Mouse (Mus musculus) c-Kit-positive CD71-positive TER-119-negative erythroid progenitor cells, embryonic 14.5 days (primary cell): ENCODE results near the gene Tmem94.

Source experiments
- DNase-seq: peaks from one replicate; pipeline ENCODE4 v3.0.0-alpha.2; 2013; ENCODE audit warnings: low read depth

Tmem94 gene

DNA sequence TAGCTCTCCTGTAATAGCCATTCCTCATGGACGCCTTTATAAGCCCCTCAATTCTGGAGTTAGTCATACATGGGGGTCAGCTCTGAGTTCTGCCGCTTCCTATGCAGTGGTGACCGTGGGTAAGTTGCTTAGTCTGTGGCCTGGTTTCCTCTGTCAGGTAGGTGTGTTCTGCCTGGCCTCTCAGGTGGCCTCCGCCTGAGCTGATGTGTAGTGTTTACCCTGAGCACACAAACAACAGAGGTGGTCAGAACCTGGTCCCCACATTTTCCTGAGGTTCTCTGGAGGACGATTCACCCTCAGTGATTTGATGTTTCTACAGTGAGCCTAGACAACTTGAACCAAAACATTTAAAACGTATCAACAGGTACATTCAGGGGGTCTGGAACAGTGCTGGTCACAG is 66.8 kb downstream of the Tmem94 start:
- DNase-seq: no peak

DNA sequence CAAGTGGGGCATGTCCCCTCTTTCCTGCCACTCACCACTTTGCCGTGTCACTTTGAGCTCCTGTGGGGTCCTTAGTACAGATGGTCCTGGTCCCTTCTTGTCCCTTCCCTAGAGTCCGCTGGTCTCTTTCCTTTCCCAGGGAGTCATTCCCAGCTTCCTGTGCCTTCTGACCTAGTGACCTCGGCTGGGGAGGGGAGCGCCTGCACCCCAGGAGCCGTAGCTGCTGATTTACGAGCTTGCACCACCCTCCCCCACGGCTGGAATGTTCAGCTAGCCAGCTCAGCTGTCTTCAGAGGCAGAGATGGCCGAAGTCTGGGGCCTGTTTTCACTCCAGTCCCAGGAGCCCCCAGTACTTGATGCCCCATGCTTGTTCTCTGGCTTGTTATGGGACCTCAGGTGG is 67.3 kb downstream of the Tmem94 start:
- DNase-seq: no peak

DNA sequence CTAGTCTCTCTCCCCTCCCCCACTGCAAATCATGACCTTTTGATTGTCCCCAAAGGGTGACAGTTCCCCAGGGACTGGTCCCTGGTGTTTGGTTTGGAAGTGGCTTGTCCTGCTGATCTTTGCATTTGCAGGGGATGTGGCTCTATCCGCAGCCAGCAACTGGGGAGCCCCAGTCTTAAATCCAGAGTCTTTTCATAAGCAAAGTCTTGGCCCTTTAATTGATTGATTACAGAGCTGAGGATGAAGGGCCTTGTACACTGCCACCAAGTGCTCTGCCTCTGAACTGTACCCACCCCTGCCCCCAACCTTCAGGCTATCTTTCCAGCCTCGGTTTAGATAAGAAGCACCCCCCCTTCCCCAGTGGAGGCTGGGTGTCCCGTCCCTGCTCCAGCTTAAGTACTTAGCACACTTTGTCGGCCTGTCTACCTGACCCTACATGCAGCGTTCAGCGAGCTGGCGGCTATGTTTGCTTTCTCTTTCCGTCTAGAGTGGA is 67.8 kb downstream of the Tmem94 start:
- DNase-seq: no peak

DNA sequence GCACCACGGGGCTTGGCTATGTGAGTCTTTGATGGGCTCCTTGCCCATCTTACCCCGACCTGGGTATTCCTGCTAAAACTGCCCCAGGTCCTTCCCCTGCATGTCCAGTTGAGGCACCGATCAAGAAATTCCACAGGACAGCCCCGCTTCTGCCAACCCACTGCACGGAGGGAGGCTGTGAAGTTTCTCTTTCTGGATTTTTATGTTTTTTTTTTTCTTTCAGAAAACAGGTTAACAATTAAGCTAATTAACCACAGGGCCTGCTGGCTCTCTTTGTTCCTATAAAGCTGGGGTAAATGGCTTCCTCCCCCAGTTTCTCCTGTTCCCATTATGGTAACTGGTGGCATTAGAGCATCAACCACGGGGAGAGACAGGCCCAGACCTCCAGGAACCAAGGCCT is 68.8 kb downstream of the Tmem94 start:
- DNase-seq: no peak

DNA sequence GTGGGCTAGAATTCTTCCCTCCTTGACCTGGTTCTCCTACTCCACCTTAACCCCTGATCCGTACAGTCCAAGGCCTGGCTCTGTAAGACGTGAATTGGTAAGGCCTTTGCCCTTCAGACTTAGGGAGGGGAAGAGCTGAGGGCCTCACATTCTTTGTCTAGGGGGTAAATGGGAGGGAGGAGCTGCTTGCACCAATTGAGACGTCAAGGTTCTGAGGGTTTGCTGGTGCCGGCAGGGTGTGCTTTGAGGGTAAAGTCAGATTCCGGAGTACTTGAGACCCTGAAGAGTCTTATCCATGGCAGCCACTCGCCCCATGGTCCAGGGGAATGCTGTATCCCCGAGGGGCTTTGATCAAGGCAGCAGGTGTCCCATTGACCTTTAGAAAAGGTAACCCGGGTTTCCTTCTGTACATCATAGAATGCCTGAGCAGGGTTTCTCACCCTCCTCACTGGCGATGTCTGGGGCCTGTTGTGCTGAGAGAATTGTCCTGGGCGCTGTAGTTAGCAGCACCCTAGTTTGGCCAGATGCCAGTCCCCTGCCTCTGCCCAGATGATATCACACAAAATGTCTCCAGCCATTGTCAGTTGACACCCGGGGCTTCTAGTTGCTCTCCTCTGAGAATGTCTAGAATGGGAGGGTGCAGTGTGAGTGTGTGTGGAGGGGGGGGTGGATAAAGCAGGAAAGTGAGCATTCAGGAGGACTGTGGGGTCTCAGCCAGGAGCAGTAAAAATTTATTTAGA is 71.6 kb downstream of the Tmem94 start:
- DNase-seq: no peak

DNA sequence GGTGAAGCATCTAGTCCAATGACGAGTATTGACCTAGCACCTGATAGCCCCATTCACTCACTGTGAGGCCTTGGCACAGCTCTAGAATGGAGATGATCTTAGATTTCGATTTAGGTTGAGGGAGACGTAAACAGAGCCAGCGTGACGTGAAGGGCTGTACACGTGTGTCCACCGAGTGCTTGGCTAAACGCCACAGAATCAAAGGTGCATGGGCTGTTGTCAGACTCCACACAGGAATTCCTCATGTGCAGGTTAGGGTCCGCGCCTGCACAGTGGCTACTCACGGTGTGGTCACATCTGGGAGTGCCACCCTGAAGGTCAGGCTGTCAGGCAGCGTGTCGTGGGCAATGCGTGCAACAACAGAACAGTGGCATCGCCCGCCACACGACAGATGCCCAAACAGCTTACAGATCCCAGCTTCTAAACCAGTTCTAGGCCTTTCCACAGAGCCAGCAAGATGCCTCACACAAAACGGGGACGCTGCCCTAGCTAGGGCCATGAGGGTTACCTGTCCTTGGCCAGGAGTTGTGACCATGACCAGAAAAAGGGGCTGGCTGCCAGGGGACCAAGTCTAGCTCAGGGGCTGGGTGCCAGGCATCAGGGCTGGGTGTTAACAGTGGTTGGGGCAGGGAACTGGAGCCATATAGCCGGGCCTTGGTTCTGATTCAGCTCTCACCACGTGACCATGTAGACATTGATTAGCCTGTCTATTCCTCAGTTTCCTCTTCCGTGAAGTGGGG is 72.5 kb downstream of the Tmem94 start:
- DNase-seq: no peak

DNA sequence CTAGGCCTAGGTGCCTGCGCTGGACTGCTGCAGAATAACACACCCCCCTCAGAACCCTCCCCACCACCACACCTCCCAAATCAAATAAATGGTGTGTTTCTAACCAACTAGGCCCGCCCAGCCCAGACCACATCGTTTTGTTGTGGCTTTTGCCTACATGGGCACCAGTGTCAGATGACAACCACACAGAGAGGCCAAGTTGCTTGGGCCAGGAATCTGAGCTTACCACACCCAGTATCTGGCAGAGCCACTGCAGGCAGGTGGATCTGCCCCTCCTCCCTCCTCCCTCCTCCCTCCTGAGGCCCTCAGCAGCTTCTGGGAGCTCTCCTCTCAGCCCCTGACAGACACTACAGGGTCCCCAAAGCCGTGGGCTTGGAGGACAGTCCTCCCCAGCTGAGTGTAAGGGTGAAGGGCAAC is 73.7 kb downstream of the Tmem94 start:
- DNase-seq: no peak

DNA sequence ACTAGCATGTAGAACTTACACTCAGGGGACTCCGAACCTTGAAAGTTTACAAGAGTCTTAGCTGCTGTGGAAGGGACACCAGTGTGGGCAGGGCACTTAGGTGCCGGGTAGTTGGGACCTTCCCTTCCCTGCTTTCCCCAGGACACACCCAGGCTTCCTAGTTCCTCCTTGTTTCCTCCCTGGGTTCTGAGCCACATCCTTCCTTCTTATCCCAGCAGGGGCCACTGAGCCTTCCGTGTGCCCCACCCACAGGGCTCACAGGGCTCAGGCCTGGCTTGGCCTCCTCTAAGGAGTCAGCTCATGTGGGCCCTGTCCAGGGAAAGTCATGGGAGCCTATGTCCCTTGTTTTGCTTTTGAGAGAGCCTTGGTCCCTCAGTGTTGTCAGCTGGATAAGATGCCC is 74.5 kb downstream of the Tmem94 start:
- no peak for DNase-seq

DNA sequence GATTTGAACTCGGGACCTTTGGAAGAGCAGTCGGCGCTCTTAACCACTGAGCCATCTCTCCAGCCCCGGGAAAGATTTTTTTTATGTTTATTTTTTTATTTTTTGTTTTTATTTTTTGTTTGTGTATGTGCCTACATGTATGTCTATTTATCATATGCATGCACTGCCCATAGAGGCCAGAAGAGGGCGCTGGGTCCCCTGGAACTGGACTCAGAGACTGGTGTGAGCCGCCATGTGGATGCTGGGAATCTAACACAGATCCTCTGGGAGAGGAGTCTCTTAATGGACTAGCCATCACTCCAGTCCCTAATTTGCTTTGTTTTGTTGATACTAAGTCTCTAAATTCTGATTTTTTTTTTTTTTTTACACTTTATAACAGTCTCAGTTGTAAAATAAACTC is 75.8 kb downstream of the Tmem94 start:
- DNase-seq: no peak

DNA sequence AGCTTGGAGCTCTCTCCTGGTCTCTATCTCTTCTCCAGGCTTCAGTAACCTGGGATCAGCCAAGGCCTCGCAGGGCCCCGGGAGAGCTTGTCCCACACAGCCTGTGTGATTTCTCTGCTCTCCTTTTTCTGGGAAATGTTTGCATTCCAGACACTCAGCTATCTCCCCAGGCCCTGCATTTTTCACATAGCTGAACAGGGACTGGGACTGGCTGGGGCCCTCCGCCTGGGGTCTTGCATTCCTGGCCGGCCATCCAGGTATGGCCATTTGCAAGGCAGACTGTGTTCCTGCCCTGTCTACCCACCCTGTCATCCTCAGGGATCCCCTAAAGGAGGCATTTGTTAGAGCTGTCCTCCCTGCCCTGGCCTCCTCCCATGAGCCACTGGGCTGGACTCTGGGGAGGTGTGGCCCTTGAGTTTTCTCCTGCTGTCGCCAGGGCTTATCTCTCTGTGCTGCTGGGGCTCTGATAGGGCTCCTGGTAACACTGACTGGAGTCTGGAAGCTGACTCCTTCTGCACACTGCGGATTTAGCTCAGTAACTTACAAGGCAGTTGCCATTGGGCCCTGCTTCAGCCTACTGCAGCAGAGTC is 76.8 kb downstream of the Tmem94 start:
- DNase-seq: peak; percentile 86

DNA sequence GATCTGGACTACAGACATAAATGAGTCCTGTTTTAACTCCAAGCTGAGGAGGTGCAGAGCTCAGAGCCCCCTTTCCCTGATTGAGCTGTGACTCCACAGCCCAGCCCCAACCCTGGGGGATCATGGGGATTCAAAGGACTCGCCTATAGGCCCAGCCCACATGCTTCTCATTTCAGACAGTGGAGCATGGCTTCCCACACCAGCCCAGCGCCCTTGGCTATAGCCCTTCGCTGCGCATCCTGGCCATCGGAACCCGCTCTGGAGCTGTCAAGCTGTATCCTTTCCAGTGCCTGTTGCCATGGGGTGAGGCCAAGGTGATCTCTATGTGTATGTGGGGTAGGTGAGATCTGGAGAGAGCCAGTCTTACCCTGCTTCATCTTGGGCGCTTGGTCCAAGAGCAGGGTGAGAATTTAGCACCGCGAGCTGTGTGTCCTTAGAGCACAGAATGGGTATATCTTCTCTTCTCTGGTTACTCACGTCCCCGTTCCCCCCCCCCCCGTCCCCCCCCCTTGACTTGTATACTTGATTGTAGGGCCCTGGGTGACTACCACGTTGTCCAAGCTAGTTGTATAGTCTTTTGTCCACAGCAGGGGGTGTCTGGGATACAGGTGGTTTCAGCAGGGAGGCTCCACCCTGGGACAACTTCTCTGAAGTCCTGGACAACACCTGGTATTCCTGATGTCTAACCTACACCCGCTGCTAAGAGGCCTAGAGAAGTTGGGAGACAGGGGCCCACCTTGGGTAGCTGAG is 78.1 kb downstream of the Tmem94 start:
- no peak for DNase-seq

DNA sequence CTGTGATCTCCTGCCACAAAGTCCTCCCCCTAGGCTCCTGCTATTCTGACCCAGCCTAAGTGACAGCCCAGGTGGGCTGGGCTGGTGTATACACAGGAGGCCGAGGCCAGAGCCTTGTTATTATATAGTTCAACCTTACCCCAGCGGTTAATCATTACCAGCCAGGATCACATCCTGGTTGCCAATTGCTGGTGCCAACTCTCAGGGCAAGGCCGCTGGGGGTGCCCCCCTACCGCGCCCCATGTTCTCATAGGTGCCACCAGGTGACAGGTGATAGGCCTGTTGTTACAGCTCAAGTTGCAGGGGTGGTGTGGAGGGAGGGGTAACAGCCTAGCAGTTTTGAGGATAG is 78.6 kb downstream of the Tmem94 start:
- DNase-seq: no peak

DNA sequence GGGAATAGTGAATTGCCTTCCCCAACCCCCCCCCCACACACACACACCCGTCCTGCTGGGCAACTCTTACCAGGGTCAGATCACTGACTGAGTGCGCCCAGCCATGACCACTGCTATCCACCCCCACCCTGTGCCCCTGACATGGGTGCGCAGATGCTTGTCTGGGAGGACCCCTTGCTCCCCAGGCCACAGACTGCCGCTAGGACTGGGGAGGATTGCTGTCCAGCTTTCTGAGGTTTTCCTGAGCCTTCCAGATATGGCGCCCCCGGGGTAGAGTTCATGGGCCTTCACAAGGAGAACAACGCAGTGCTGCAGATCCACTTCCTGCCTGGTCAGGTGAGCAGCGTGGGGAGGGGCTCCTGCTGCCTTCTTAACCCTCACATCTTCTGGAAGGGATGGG is 79.0 kb downstream of the Tmem94 start:
- DNase-seq: no peak

DNA sequence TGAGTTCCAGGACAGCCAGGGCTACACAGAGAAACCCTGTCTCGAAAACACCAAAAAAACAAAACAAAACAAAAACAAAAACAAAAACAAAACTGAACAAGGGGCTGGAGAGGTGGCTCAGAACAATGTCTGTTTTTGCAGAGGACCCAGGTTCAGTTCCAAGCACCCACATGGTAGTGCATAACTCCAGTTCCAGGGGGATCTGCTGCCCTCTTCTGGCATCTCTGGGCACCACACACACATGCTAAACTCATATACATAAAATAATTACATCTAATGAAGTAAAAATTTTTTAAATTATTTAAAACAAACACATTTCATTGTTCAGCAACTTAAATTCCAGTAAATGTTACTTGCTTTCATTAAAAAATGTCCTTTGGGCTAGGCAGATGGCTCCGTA is 80.6 kb downstream of the Tmem94 start:
- DNase-seq: no peak
